Mouse (Mus musculus) ES-E14 (cell line): ENCODE results near the gene Mindy3. TPM values are rescaled to one million over a fixed set of nuclear protein-coding genes. Genes with fewer than 3 reads are reported as not detected.

Experiments
- DNase-seq: peaks from one replicate; pipeline ENCODE4 v3.0.0-alpha.2; 2013; ENCODE audit warnings: low read depth, low spot score
- H3K27ac ChIP-seq: 2 replicates; pipeline ENCODE4 v1.5.1; 2012; ENCODE audit warnings: low read depth, mild to moderate bottlenecking, low read length, moderate library complexity, mixed read lengths; ENCODE audit not compliant: poor library complexity, insufficient read depth, severe bottlenecking
- H3K36me3 ChIP-seq: 2 replicates; pipeline ENCODE4 v1.6.1; 2012; ENCODE audit warnings: mild to moderate bottlenecking, low read length, moderate library complexity, mixed read lengths; ENCODE audit not compliant: control insufficient read depth, poor library complexity, insufficient read depth, severe bottlenecking
- H3K4me1 ChIP-seq, 2 experiments: fragments of 150-350 bp in 1 of 2; sonication (generic) in 1 of 2; 2 replicates each; pipeline ENCODE4 v1.6.1; 2012; ENCODE audit warnings: low read length in 2 of 2, mild to moderate bottlenecking in 1 of 2, mixed read lengths in 1 of 2; ENCODE audit not compliant: control insufficient read depth in 2 of 2, insufficient read depth in 2 of 2, poor library complexity in 1 of 2
- H3K4me3 ChIP-seq, 2 experiments: fragments of 150-350 bp in 1 of 2; sonication (generic) in 1 of 2; 2 replicates each; pipeline ENCODE4 v1.5.1; 2012; ENCODE audit warnings: low read length in 2 of 2, low read depth in 1 of 2, mild to moderate bottlenecking in 1 of 2, mixed read lengths in 1 of 2; ENCODE audit not compliant: insufficient read depth in 1 of 2, poor library complexity in 1 of 2, severe bottlenecking in 1 of 2
- H3K9ac ChIP-seq: 2 replicates; pipeline ENCODE4 v1.6.1; 2012; ENCODE audit warnings: low read depth, mild to moderate bottlenecking, low read length, mixed read lengths; ENCODE audit not compliant: poor library complexity, insufficient read depth, severe bottlenecking
- H3K9me3 ChIP-seq: fragments of 150-350 bp; sonication (generic); 2 replicates; pipeline ENCODE4 v1.6.1; 2012; ENCODE audit warnings: low read depth, mild to moderate bottlenecking, low read length; ENCODE audit not compliant: control insufficient read depth, insufficient read depth
- CHD2 ChIP-seq: IDR thresholded peaks from 2 replicates; pipeline ENCODE4 v1.6.1; 2014; ENCODE audit warnings: mild to moderate bottlenecking, low read depth, low read length, inconsistent platforms
- HCFC1 ChIP-seq: IDR thresholded peaks from 2 replicates; pipeline ENCODE4 v1.6.1; 2012; ENCODE audit warnings: low read length, inconsistent platforms, borderline replicate concordance; ENCODE audit not compliant: insufficient read depth
- MAFK ChIP-seq: IDR thresholded peaks from 2 replicates; pipeline ENCODE4 v1.6.1; 2014; ENCODE audit warnings: mild to moderate bottlenecking, low read depth, low read length, inconsistent platforms; ENCODE audit not compliant: insufficient read depth
- ZC3H11A ChIP-seq: IDR thresholded peaks from 2 replicates; pipeline ENCODE4 v1.6.1; 2012; ENCODE audit warnings: low read depth, mild to moderate bottlenecking, inconsistent platforms, low read length, borderline replicate concordance
- ZNF384 ChIP-seq: IDR thresholded peaks from 2 replicates; pipeline ENCODE4 v1.6.1; 2012; ENCODE audit warnings: low read depth, low read length, inconsistent platforms
- in situ Hi-C, 2 experiments: fragments of 600-800 bp; cut with MboI; formaldehyde crosslinking; loops; one replicate each; pipeline ENCODE4 v1.15.1; 2025; ENCODE audit warnings: low sequenced_read_pairs in 2 of 2, inconsistent platforms in 1 of 2; ENCODE audit not compliant: unreplicated experiment in 2 of 2
- total RNA-seq: library from RNA; depleted of rRNA; stranded (reverse); fragments of 300-350 nt; gene quantifications from 2 replicates; pipeline ENCODE4 v1.2.3, GENCODE M21; 2012

Gene Mindy3
- total RNA-seq, 1 experiment = 39.8 TPM

DNA sequence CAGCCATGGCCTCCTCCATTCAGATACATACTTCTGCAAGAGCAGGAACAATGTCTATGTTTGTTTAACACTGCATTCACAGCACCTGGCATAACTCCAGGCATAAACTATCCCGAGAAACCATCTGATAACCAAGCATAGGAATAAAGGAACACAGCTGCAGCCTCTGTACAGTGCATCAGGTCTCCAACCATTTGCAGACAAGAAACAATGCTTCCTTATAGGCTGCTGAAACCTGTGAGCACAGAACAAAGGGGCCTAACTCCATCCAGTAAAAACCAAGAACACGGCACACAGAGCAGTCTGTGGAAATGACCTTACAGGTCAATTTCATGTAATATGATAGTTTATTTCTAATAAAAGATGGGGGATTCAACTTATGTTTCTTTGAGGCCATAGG lies 39.0 kb downstream of the Mindy3 start:
- Histone ChIP-seq H3K9me3 (no peaks in the 10 kb centered on the region), H3K36me3 (no peaks in the 10 kb centered on the region), H3K4me3 (no peak overlapping the region), H3K4me1 (no peaks in the 10 kb centered on the region), H3K9ac (no peak overlapping the region), H3K27ac (no peak overlapping the region)
- in situ Hi-C loops = no loop called here
- DNase-seq = no peak
- TF ChIP-seq ZC3H11A (no peak), ZNF384 (no peak), HCFC1 (no peak), MAFK (no peak), CHD2 (no peak)

DNA sequence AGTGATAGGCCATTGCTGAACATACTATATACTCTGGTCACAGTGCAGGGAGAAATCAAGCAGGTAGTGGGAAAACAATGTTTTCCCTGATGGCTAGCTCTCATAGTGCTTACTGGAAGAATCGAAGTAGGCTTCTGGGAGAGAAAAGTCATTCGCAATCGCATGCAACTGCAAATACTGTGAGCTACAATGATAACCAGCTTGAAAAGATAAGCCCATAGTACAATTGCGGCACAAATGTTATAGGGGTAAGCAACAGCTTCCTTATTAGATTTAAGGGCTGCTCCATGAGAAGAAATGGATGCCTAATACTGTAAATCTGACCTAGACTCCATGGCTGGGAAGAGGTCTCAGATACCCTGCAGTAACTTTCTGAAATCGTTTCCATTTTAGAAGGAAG lies 40.7 kb downstream of the Mindy3 start:
- in situ Hi-C loops = no loop called here
- Histone ChIP-seq H3K4me1 (no peaks in the 10 kb centered on the region), H3K9me3 (no peaks in the 10 kb centered on the region), H3K9ac (no peak overlapping the region), H3K4me3 (no peak overlapping the region), H3K27ac (no peak overlapping the region), H3K36me3 (no peaks in the 10 kb centered on the region)
- TF ChIP-seq MAFK (no peak), ZNF384 (no peak), CHD2 (no peak), ZC3H11A (no peak), HCFC1 (no peak)
- DNase-seq = no peak

DNA sequence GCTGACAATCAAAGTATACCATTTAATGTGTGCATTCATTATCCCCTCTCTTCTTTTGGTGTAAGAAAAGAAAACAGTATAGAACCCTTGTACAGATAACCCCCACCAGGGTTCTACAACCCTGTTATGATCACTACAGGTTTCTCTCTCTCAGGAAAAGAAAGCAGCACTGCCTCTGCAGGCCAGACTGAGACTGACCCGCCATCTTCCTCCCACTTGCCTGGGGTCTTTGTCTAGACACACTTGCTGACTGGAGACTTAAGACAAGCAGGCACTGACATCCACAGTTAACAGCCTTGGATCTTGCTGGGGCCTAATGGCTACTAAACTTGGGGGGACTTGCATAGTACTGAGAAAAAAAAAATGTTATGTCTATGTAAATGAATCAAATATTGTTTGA lies 42.2 kb downstream of the Mindy3 start:
- in situ Hi-C loops = no loop called here
- H3K4me1 ChIP-seq = no peaks in the 10 kb centered on the region
- no peak overlapping the region for H3K27ac ChIP-seq
- no peak for TF ChIP-seq HCFC1
- no peak for TF ChIP-seq MAFK
- no peak for TF ChIP-seq CHD2
- TF ChIP-seq ZC3H11A = no peak
- TF ChIP-seq ZNF384 = no peak
- DNase-seq = no peak
- H3K9me3 ChIP-seq = no peaks in the 10 kb centered on the region
- no peak overlapping the region for H3K4me3 ChIP-seq
- no peaks in the 10 kb centered on the region for H3K36me3 ChIP-seq
- no peak overlapping the region for H3K9ac ChIP-seq

DNA sequence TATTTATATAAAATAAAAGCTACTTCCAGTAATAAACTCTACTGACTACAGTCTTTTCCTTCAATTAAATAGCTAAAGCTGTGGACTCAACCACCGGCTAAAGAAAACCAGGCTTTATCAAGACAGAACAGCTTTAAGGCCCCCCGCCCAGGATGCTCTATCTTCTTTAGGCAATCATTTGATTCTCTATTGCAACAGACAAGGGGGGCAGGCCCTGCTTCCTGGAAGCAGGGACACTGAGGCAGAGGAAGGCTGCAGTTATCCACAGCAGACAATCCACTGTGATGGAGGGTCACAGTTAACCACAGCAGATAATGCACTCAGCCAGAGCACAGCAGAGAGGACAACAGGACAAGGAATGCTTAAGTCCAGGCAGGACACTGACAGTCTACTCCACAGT lies 46.4 kb downstream of the Mindy3 start:
- DNase-seq = no peak
- H3K27ac ChIP-seq = no peak overlapping the region
- in situ Hi-C loops = no loop called here
- no peak overlapping the region for H3K4me3 ChIP-seq
- no peaks in the 10 kb centered on the region for H3K9me3 ChIP-seq
- H3K9ac ChIP-seq = no peak overlapping the region
- H3K4me1 ChIP-seq = no peaks in the 10 kb centered on the region
- TF ChIP-seq HCFC1 = no peak
- no peak for TF ChIP-seq CHD2
- no peak for TF ChIP-seq ZNF384
- TF ChIP-seq ZC3H11A = no peak
- no peak for TF ChIP-seq MAFK
- H3K36me3 ChIP-seq = no peaks in the 10 kb centered on the region

DNA sequence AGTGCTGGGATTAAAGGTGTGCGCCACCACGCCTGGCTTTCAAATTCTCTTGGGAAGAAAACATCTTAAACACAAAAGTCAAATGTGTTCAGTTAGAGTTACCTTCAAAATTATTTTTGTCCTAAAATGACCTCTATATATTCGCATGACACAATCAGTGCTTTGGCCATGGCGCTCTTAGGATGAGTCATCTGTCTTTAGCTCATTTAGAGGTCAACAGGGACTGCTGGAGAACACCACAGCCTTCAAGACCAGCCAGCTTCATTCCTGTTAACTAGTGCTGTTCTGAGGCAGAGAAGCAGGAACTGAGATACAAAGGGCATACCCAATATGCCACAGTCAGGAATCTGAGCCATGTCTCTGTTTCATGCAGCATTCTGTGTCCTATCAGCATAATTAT lies 47.9 kb downstream of the Mindy3 start:
- no peak for DNase-seq
- Histone ChIP-seq H3K36me3 (no peaks in the 10 kb centered on the region), H3K9me3 (no peaks in the 10 kb centered on the region), H3K4me1 (no peaks in the 10 kb centered on the region), H3K9ac (no peak overlapping the region), H3K4me3 (no peak overlapping the region), H3K27ac (no peak overlapping the region)
- in situ Hi-C loops = no loop called here
- TF ChIP-seq ZC3H11A (no peak), ZNF384 (no peak), MAFK (no peak), CHD2 (no peak), HCFC1 (no peak)
